Mouse (Mus musculus): ENCODE measurements around the gene Cep126.

- no peak for TF ChIP-seq CTCF (IDR thresholded peaks at IDR 0.05)
- no peak for TF ChIP-seq EP300 (IDR thresholded peaks at IDR 0.05)
These were observed 91.6 kb downstream of the Cep126 start, which contains the start of gene Cfap300 for GRCm38 (mm10) chr9:8042338-8043043.
